In genomic region chr12:70144637-70145448, GRCm38 (mm10) we compare ENCODE assay signal across 8 mouse cellular contexts. TPM values are rescaled to one million over a fixed set of nuclear protein-coding genes. Genes with fewer than 3 reads are reported as not detected.
DNase-seq lines count a peak whose midpoint lies in the region; ATAC-seq and TF ChIP-seq lines count a peak whose summit lies in the region.

No protein-coding gene starts in this region.

- 0 out of 2 replicates have a peak overlapping the region, but pooled peaks have one; percentile 23 for H3K4me2 ChIP-seq in heart, postnatal 0 days (ENCODE audit: low read depth, low read length)

- no peak overlapping the region for H3K9ac ChIP-seq in heart, postnatal 0 days (replicated peaks; ENCODE audit: low read depth, low read length)

- no peak for TF ChIP-seq EP300 in heart, postnatal 0 days (IDR thresholded peaks at IDR 0.05; ENCODE audit: low read depth)

- peak; percentile 76 for TF ChIP-seq CTCF in heart, postnatal 0 days (IDR thresholded peaks at IDR 0.05; ENCODE audit: low read depth)
- TF ChIP-seq CTCF in lung, adult 2 months (IDR thresholded peaks at IDR 0.05; ENCODE audit: insufficient read depth, low read length) = peak; percentile 14; the same call in 1 of the 2 replicates

- no peaks in the 10 kb centered on the region for H3K27me3 ChIP-seq in heart, postnatal 0 days (ENCODE audit: control insufficient read depth, insufficient read depth, low read length)

- DNase-seq in adrenal gland, adult (ENCODE audit: inconsistent age in 2 of 2, low spot score in 1 of 2) = peak; percentile 49 to 89
- DNase-seq in adrenal gland, postnatal 4 days (ENCODE audit: low spot score in 2 of 2) = no peak
- DNase-seq in adrenal gland, adult 8-10 months = peak; percentile 17
- DNase-seq in embryo, embryonic 9.5 days (ENCODE audit: extremely low spot score) = peak; percentile 77
- peak; percentile 63 for DNase-seq in heart, postnatal 0 days (ENCODE audit: low spot score)
- DNase-seq in kidney, postnatal 4 days = peak; percentile 61 to 69
- peak; percentile 39 for DNase-seq in lung, adult 2 months
- DNase-seq in retina, adult 2 months (ENCODE audit: low read depth, low spot score) = peak; percentile 49

- 29% methylated on average over 20 of the region's 20 CpGs for WGBS in heart, postnatal 0 days
- WGBS in lung, adult 2 months = 25% methylated on average over 20 of the region's 20 CpGs

- ATAC-seq in heart, postnatal 0 days (ENCODE audit: insufficient read depth, low read depth) = peak; percentile 54

- TF ChIP-seq POLR2A in lung, adult 2 months (IDR thresholded peaks at IDR 0.05; ENCODE audit: borderline replicate concordance, extremely low read depth, low read depth, low read length) = no peak

- H3K9me3 ChIP-seq in heart, postnatal 0 days (replicated peaks; ENCODE audit: control insufficient read depth, low read length) = no peaks in the 10 kb centered on the region

- no peak overlapping the region for H3K4me3 ChIP-seq in heart, postnatal 0 days (ENCODE audit: low read depth, low read length)
- no peak overlapping the region for H3K4me3 ChIP-seq in lung, adult 2 months (replicated peaks; ENCODE audit: extremely low read depth, low read depth, low read length)

- peak overlapping the region; percentile 63 for H3K27ac ChIP-seq in heart, postnatal 0 days (ENCODE audit: low read depth)

- no peaks in the 10 kb centered on the region for H3K36me3 ChIP-seq in heart, postnatal 0 days (replicated peaks; ENCODE audit: control insufficient read depth, insufficient read depth, low read length)

- H3K4me1 ChIP-seq in heart, postnatal 0 days (ENCODE audit: control insufficient read depth, insufficient read depth) = peaks cover 10% of the 10 kb centered on the region
- peaks cover 30% of the 10 kb centered on the region for H3K4me1 ChIP-seq in lung, adult 2 months (ENCODE audit: control insufficient read depth, insufficient read depth, low read length)

RNA-seq across cellular contexts. Expression of gene Abhd12b, which starts 9.1 kb away (rescaled TPM):
- not detected for total RNA-seq in adrenal gland, postnatal 4 days (2021)
- not detected for total RNA-seq in adrenal gland, adult 8-10 months (2022)
- total RNA-seq in heart, postnatal 0 days (2014; rRNA removed; ENCODE audit: low replicate concordance) = not detected in 2 replicates
- polyA plus RNA-seq in heart, postnatal 0 days (2015; fragmentation: Nextera tagmentation; extraction: Ambion mirVana) = not detected in 2 replicates
- 0.11 and 0.19 TPM in 2 replicates for polyA plus RNA-seq in lung, adult 2 months (2012; rRNA removed)

RNA-seq across cellular contexts. Expression of gene Nin, which starts 31.3 kb away (rescaled TPM):
- 10 to 100 TPM; 44.6 to 45.0 TPM for total RNA-seq in adrenal gland, postnatal 4 days (2021)
- total RNA-seq in adrenal gland, adult 8-10 months (2022) = 10 to 100 TPM; 27.4 to 55.2 (median 38.7) TPM
- 9.8 and 15.3 TPM in 2 replicates for total RNA-seq in heart, postnatal 0 days (2014; rRNA removed; ENCODE audit: low replicate concordance)
- 4.3 and 5.1 TPM in 2 replicates for polyA plus RNA-seq in heart, postnatal 0 days (2015; fragmentation: Nextera tagmentation; extraction: Ambion mirVana)
- polyA plus RNA-seq in lung, adult 2 months (2012; rRNA removed) = 14.9 and 18.9 TPM in 2 replicates

Comparison
In these comparisons a context has a peak if more than half of its experiments do, and no peak if none do; other contexts are left out.
1. DNase-seq: peak in adrenal gland, adult (2 of 2), adrenal gland, adult 8-10 months (single experiment), embryo, embryonic 9.5 days (single experiment), heart, postnatal 0 days (single experiment), kidney, postnatal 4 days (2 of 2), lung, adult 2 months (single experiment) and retina, adult 2 months (single experiment); none in adrenal gland, postnatal 4 days (0 of 2).